Mouse (Mus musculus) liver, adult 2 months (tissue): ENCODE measurements around the gene Olfr658.

ENCODE experiments used
- CTCF ChIP-seq: fragments of 200-500 bp; IDR thresholded peaks from 2 replicates; pipeline ENCODE4 v1.5.1; 2011; ENCODE audit warnings: low read depth, low read length, control low read depth
- POLR2A ChIP-seq: fragments of 200-500 bp; IDR thresholded peaks from 2 replicates; pipeline ENCODE4 v1.6.1; 2011; ENCODE audit warnings: low read length, control low read depth; ENCODE audit not compliant: insufficient read depth; ENCODE audit errors: extremely low read depth

GRCm38 (mm10) chr7:104604727-104605126 is 42.4 kb downstream of the Olfr658 start:
- TF ChIP-seq CTCF (no peak), POLR2A (no peak)
